Mouse (Mus musculus): ENCODE measurements at regions not wholly inside any gene's neighbourhood (a gene's known extent, or its start where the extent isn't known, plus 50 kb on each side); places are given as distances from the start of the nearest gene placed in this dataset.

- TF ChIP-seq CTCF (IDR thresholded peaks at IDR 0.05 in 2 of 3, conservative IDR thresholded peaks at IDR 0.05 in 1 of 3; ENCODE audit: control insufficient read depth in 1 of 3, insufficient read depth in 1 of 3, low read depth in 2 of 3, low read length in 3 of 3, poor library complexity in 1 of 3, severe bottlenecking in 1 of 3) (no peak), ZKSCAN1 (IDR thresholded peaks at IDR 0.05; ENCODE audit: low read depth, low read length) (no peak), ZC3H11A (IDR thresholded peaks at IDR 0.05; ENCODE audit: low read depth, low read length) (no peak), RAD21 (IDR thresholded peaks at IDR 0.05; ENCODE audit: low read depth, low read length) (no peak), POLR2A (IDR thresholded peaks at IDR 0.05; ENCODE audit: control insufficient read depth in 1 of 2, insufficient read depth in 1 of 2, low read depth in 1 of 2, low read length in 2 of 2, poor library complexity in 1 of 2) (no peak), POLR2AphosphoS5 (IDR thresholded peaks at IDR 0.05; ENCODE audit: borderline replicate concordance, low read depth, low read length) (no peak), TAL1 (IDR thresholded peaks at IDR 0.05; ENCODE audit: low read length) (no peak), USF1 (IDR thresholded peaks at IDR 0.05; ENCODE audit: low read depth, low read length) (no peak), POLR2AphosphoS2 (IDR thresholded peaks at IDR 0.05; ENCODE audit: low read length) (no peak), ELF1 (IDR thresholded peaks at IDR 0.05; ENCODE audit: low read depth, low read length) (no peak), MEF2A (IDR thresholded peaks at IDR 0.05; ENCODE audit: extremely low read depth, insufficient replicate concordance, low read depth, low read length, poor library complexity, severe bottlenecking) (no peak), EP300 (IDR thresholded peaks at IDR 0.05; ENCODE audit: low read depth in 1 of 2, low read length in 2 of 2) (no peak), NRF1 (IDR thresholded peaks at IDR 0.05; ENCODE audit: insufficient read depth, low read depth, low read length, poor library complexity, severe bottlenecking) (no peak), RCOR1 (IDR thresholded peaks at IDR 0.05; ENCODE audit: low read depth, low read length) (no peak)
Measured at GRCm38 (mm10) chr14:74240212-74240611, 400.4 kb upstream of the Htr2a start.

All from MEL (cell line).